Mouse (Mus musculus) G1E-ER4 (cell line): ENCODE results near the gene Atp9a. TPM values are rescaled to one million over a fixed set of nuclear protein-coding genes. Genes with fewer than 3 reads are reported as not detected.

Experiments used
- GATA1 ChIP-seq: IDR thresholded peaks from one replicate; pipeline ENCODE4 v1.8.0; 2012; ENCODE audit warnings: low read length, inconsistent platforms
- polyA plus RNA-seq: library from polyadenylated mRNA; stranded (reverse); fragments of >175 nt; gene quantifications from 2 replicates; pipeline ENCODE4 v1.2.3, GENCODE M21; 2012

Atp9a gene
- polyA plus RNA-seq, 1 experiment = not detected

- TF ChIP-seq GATA1 = no peak
Observed at GRCm38 (mm10) chr2:168609653-168610248, 132.5 kb downstream of the Atp9a start.

GRCm38 (mm10) chr2:168608125-168608564 is 134.1 kb downstream of the Atp9a start:
- TF ChIP-seq GATA1 = no peak

GRCm38 (mm10) chr2:168604655-168605070 is 137.5 kb downstream of the Atp9a start:
- no peak for TF ChIP-seq GATA1

- no peak for TF ChIP-seq GATA1
Observed at GRCm38 (mm10) chr2:168602387-168602741, 139.8 kb downstream of the Atp9a start.

GRCm38 (mm10) chr2:168601491-168602386 is 140.5 kb downstream of the Atp9a start, which contains the start of gene Nfatc2:
TSS of gene Nfatc2 (minus strand) at chr2:168601657.
- no peak for TF ChIP-seq GATA1

GRCm38 (mm10) chr2:168600750-168601490 is 141.3 kb downstream of the Atp9a start:
- TF ChIP-seq GATA1 = no peak

- TF ChIP-seq GATA1 = no peak
Observed at GRCm38 (mm10) chr2:168595693-168596092, 146.5 kb downstream of the Atp9a start.

- no peak for TF ChIP-seq GATA1
Observed at GRCm38 (mm10) chr2:168593676-168594075, 148.5 kb downstream of the Atp9a start.

GRCm38 (mm10) chr2:168593004-168593403 is 149.2 kb downstream of the Atp9a start:
- TF ChIP-seq GATA1 = no peak

GRCm38 (mm10) chr2:168591076-168591475 is 151.1 kb downstream of the Atp9a start:
- TF ChIP-seq GATA1 = no peak

GRCm38 (mm10) chr2:168590556-168590955 is 151.7 kb downstream of the Atp9a start:
- TF ChIP-seq GATA1 = no peak

- TF ChIP-seq GATA1 = no peak
Observed at GRCm38 (mm10) chr2:168590168-168590551, 152.0 kb downstream of the Atp9a start.

- no peak for TF ChIP-seq GATA1
Observed at GRCm38 (mm10) chr2:168589368-168590167, 152.6 kb downstream of the Atp9a start.

GRCm38 (mm10) chr2:168588591-168589367 is 153.4 kb downstream of the Atp9a start:
- TF ChIP-seq GATA1 = no peak
